Mouse (Mus musculus): ENCODE results near the gene Olfr681.
"Not testable (repeated sequence)": the region's sequence is repeated elsewhere in the genome, so short reads cannot be mapped to it uniquely, and the experiment has no call there.

The Olfr681 gene

GRCm38 (mm10) chr7:105116536-105116935 is at the start of gene Olfr681:
Olfr681 (plus strand) TSS chr7:105116836.
- no peaks in the 10 kb centered on the region for H3K36me3 ChIP-seq (ENCODE audit: control insufficient read depth, insufficient read depth, low read length, poor library complexity, severe bottlenecking)
- DNase-seq (ENCODE audit: low read depth, low spot score), result no peak
- no peaks in the 10 kb centered on the region for H3K27me3 ChIP-seq (ENCODE audit: control insufficient read depth, insufficient read depth, low read length, poor library complexity, severe bottlenecking)

- Histone ChIP-seq H3K36me3 (ENCODE audit: control insufficient read depth, insufficient read depth, low read length, poor library complexity, severe bottlenecking) (no peaks in the 10 kb centered on the region), H3K27me3 (ENCODE audit: control insufficient read depth, insufficient read depth, low read length, poor library complexity, severe bottlenecking) (no peaks in the 10 kb centered on the region)
- no peak for DNase-seq (ENCODE audit: low read depth, low spot score)
Measured at GRCm38 (mm10) chr7:105080905-105081304, 35.7 kb upstream of the Olfr681 start, which contains the start of gene Olfr679. Olfr679 (plus strand) TSS chr7:105081205.

GRCm38 (mm10) chr7:105092717-105093116 is 23.9 kb upstream of the Olfr681 start, which contains the start of gene Olfr680-ps1:
Olfr680-ps1 (minus strand) TSS chr7:105092817.
- DNase-seq (ENCODE audit: low read depth, low spot score); H3K36me3 ChIP-seq (ENCODE audit: control insufficient read depth, insufficient read depth, low read length, poor library complexity, severe bottlenecking); H3K27me3 ChIP-seq (ENCODE audit: control insufficient read depth, insufficient read depth, low read length, poor library complexity, severe bottlenecking): not testable (repeated sequence)

DNA sequence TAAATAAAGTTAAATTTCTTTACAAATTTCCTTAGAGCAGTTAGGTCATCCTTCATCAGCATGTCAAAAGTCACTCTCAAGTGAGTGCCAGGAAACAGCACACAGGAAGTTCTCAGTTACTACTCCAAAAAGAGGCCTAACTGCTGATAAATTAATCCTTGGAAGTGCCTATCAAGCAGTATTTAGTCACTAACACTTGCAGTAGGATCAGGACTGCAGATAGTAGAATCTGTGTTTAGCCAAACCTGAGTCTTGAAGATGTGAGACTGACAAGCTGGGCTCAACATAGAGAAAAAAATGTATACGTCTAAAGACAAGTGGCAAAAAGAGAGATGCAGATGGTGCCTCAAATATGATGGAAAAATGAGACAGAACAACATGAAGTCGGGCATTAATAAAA is 24.6 kb downstream of the Olfr681 start:
- no peaks in the 10 kb centered on the region for H3K27me3 ChIP-seq (ENCODE audit: control insufficient read depth, insufficient read depth, low read length, poor library complexity, severe bottlenecking)
- no peaks in the 10 kb centered on the region for H3K36me3 ChIP-seq (ENCODE audit: control insufficient read depth, insufficient read depth, low read length, poor library complexity, severe bottlenecking)
- DNase-seq (ENCODE audit: low read depth, low spot score), result no peak

GRCm38 (mm10) chr7:105146912-105147311 is 30.3 kb downstream of the Olfr681 start, which contains the start of gene Olfr683:
Olfr683 (minus strand) TSS chr7:105147012.
- Histone ChIP-seq H3K36me3 (ENCODE audit: control insufficient read depth, insufficient read depth, low read length, poor library complexity, severe bottlenecking) (no peaks in the 10 kb centered on the region), H3K27me3 (ENCODE audit: control insufficient read depth, insufficient read depth, low read length, poor library complexity, severe bottlenecking) (no peaks in the 10 kb centered on the region)
- DNase-seq (ENCODE audit: low read depth, low spot score), result no peak

GRCm38 (mm10) chr7:105163553-105163952 is 46.9 kb downstream of the Olfr681 start, which contains the start of gene Olfr684:
Olfr684 (minus strand) TSS chr7:105163653.
- no peak for DNase-seq (ENCODE audit: low read depth, low spot score)
- no peaks in the 10 kb centered on the region for H3K36me3 ChIP-seq (ENCODE audit: control insufficient read depth, insufficient read depth, low read length, poor library complexity, severe bottlenecking)

GRCm38 (mm10) chr7:105170773-105171172 is 54.1 kb downstream of the Olfr681 start:
- Histone ChIP-seq H3K27me3 (ENCODE audit: control insufficient read depth, insufficient read depth, low read length, poor library complexity, severe bottlenecking) (no peaks in the 10 kb centered on the region), H3K36me3 (ENCODE audit: control insufficient read depth, insufficient read depth, low read length, poor library complexity, severe bottlenecking) (no peaks in the 10 kb centered on the region)
- DNase-seq (ENCODE audit: low read depth, low spot score), result no peak

More at GRCm38 (mm10) chr7:105163553-105163952, 46.9 kb downstream of the Olfr681 start, which contains the start of gene Olfr684:
- no peaks in the 10 kb centered on the region for H3K27me3 ChIP-seq (ENCODE audit: control insufficient read depth, insufficient read depth, low read length, poor library complexity, severe bottlenecking)

Measured in splenic B cell, adult 2 months (primary cell).